Mouse (Mus musculus) midbrain, embryonic 14.5 days (tissue): ENCODE measurements at regions not wholly inside any gene's neighbourhood (a gene's known extent, or its start where the extent isn't known, plus 50 kb on each side); places are given as distances from the start of the nearest gene placed in this dataset.

Source experiments
- ATAC-seq: fragments of 200-750 bp; cut with Nextera tagmentation; 2 replicates; pipeline ENCODE4 v1.8.0; 2017; ENCODE audit warnings: moderate number of reproducible peaks, moderate library complexity; ENCODE audit not compliant: low FRiP score, low TSS enrichment
- DNase-seq: peaks from one replicate; pipeline ENCODE4 v3.0.0-alpha.2; 2015
- H3K27ac ChIP-seq: fragments of 300-500 bp; sonication (generic); replicated peaks from 2 replicates; pipeline ENCODE4 v1.5.1; 2014; ENCODE audit warnings: mild to moderate bottlenecking, low read depth, low read length, moderate library complexity
- H3K27me3 ChIP-seq: fragments of 300-500 bp; sonication (generic); 2 replicates; pipeline ENCODE4 v1.6.1; 2014; ENCODE audit warnings: low read length, control low read depth, mixed read lengths; ENCODE audit not compliant: control insufficient read depth, insufficient read depth
- H3K36me3 ChIP-seq: fragments of 300-500 bp; sonication (generic); 2 replicates; pipeline ENCODE4 v1.6.1; 2014; ENCODE audit warnings: low read length, control low read depth; ENCODE audit not compliant: control insufficient read depth, insufficient read depth
- H3K4me1 ChIP-seq: fragments of 300-500 bp; sonication (generic); 2 replicates; pipeline ENCODE4 v1.6.1; 2014; ENCODE audit warnings: mild to moderate bottlenecking, antibody characterized with exemption, low read length, control low read depth; ENCODE audit not compliant: control insufficient read depth, insufficient read depth
- H3K4me2 ChIP-seq: fragments of 300-500 bp; sonication (generic); 2 replicates; pipeline ENCODE4 v1.6.1; 2014; ENCODE audit warnings: mild to moderate bottlenecking, low read length, moderate library complexity
- H3K4me3 ChIP-seq: fragments of 300-500 bp; sonication (generic); replicated peaks from 2 replicates; pipeline ENCODE4 v1.5.1; 2014; ENCODE audit warnings: low read depth, low read length
- H3K9ac ChIP-seq: fragments of 300-500 bp; sonication (generic); replicated peaks from 2 replicates; pipeline ENCODE4 v1.6.1; 2014; ENCODE audit warnings: mild to moderate bottlenecking, low read length, moderate library complexity
- H3K9me3 ChIP-seq: fragments of 300-500 bp; sonication (generic); 2 replicates; pipeline ENCODE4 v1.6.1; 2016; ENCODE audit warnings: low read length, control low read depth, mixed read lengths; ENCODE audit not compliant: control insufficient read depth
- WGBS: fragments of 180-500 bp; shearing (Covaris S2); extraction: QIAGEN DNeasy Blood & Tissue Kit; methylation state at CpG from one replicate; pipeline ENCODE4 v1.1.7; 2014; 5-methylcytosine and 5-hydroxymethylcytosine counted together

DNA sequence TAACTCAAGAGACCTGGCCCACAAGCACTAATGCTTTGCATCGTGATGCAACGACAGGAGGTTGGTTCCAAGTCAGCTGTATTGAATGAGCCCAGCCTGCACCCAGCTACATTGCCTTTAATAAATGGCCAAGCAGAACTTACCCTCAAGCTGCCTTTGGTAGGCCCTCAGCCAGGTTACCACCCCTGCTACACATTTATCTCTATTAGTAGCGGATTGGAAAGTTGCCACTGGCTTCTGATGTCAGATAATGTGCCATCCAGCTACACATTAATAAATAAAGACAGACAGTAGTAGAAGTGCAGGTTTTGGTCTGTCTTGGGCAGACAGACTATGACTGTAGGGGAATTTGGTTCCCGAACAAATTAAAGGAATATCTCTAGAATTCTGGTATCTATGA lies 82.0 kb upstream of the 4930583I09Rik start:
- 85% methylated on average over 4 of the region's 4 CpGs for WGBS
- no peak for ATAC-seq

DNA sequence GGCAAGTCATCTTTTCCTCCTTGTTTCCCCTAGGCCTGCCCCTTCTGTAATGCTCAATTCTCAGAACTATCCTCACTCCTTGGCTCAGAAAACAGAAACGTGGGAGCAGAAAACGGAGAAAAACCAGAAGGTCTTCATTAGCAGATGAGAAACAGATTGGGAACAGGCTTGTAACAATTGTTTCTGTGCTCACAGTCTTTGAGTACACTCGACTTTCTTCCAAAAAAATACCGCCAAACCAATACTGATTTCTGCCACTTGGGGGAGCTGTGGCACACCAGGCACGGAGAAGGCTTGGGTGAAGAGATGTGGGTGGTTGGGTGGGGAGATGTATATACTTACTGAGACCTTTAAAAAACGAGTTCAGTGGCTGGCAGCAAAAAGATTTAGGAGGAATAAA lies 80.8 kb upstream of the 4930583I09Rik start:
- Histone ChIP-seq H3K4me3 (no peak overlapping the region), H3K27ac (no peak overlapping the region), H3K27me3 (no peaks in the 10 kb centered on the region), H3K9me3 (no peaks in the 10 kb centered on the region), H3K36me3 (no peaks in the 10 kb centered on the region), H3K4me1 (peaks cover 15% of the 10 kb centered on the region; the same call in 1 of the 2 replicates), H3K4me2 (no peak overlapping the region), H3K9ac (no peak overlapping the region)
- ATAC-seq (no peak), DNase-seq (no peak)
- WGBS: 82% methylated on average over 6 of the region's 6 CpGs

More for the DNA sequence above, 82.0 kb upstream of the 4930583I09Rik start:
- no peak overlapping the region for H3K4me2 ChIP-seq
- H3K27me3 ChIP-seq: no peaks in the 10 kb centered on the region
- peaks cover 15% of the 10 kb centered on the region; the same call in 1 of the 2 replicates for H3K4me1 ChIP-seq
- no peak overlapping the region for H3K9ac ChIP-seq
- H3K9me3 ChIP-seq: no peaks in the 10 kb centered on the region
- no peak overlapping the region for H3K27ac ChIP-seq
- H3K4me3 ChIP-seq: no peak overlapping the region
- DNase-seq: no peak
- H3K36me3 ChIP-seq: no peaks in the 10 kb centered on the region

DNA sequence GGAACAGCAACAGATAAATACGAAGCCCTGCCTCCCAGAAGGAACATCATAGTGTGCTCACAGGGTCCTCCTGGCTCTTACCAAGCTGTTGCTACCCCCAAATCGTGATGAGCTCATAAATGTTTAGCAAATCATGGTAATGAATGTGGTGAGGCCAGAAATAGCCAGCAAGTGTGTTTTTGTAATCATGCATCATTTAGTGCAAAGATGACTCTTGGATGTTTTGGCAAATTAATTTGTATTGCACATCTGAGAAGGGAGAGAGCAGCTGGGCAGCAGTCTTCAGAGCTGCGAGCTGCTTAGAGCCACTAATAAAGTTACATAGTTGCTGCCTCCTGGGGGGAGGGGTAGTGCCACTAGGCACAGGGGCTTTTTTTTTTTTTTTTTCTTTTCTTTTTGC lies 79.8 kb upstream of the 4930583I09Rik start:
- H3K9me3 ChIP-seq: no peaks in the 10 kb centered on the region
- no peaks in the 10 kb centered on the region for H3K36me3 ChIP-seq
- no peak for ATAC-seq
- no peak overlapping the region for H3K9ac ChIP-seq
- H3K4me2 ChIP-seq: no peak overlapping the region
- H3K27me3 ChIP-seq: no peaks in the 10 kb centered on the region
- WGBS: 14% methylated on average over 3 of the region's 3 CpGs
- peaks cover 15% of the 10 kb centered on the region; the same call in 1 of the 2 replicates for H3K4me1 ChIP-seq
- no peak overlapping the region for H3K27ac ChIP-seq
- no peak overlapping the region for H3K4me3 ChIP-seq
- peak; percentile 46 for DNase-seq

DNA sequence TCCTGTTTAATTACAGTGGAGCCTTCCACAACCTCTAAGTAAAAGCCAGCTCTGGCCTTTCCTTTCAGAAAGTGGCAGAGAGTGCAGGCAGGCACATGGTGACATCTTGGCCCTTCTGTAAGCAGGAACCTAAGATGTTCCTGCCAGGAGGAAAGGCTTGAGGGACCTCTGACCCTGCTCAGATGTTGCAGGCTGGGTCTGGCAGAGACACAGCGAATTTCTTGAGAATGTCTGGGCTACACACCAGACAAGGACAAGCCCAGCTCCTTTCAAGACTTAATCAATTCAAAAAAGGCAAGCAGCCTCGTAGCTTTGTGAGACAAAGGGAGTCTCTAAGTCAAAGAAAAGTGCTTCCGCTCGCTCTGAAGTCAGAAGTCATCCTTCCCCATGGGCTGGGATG lies 79.2 kb upstream of the 4930583I09Rik start:
- 6% methylated on average over 4 of the region's 4 CpGs for WGBS
- H3K27ac ChIP-seq: no peak overlapping the region
- no peak for ATAC-seq

DNA sequence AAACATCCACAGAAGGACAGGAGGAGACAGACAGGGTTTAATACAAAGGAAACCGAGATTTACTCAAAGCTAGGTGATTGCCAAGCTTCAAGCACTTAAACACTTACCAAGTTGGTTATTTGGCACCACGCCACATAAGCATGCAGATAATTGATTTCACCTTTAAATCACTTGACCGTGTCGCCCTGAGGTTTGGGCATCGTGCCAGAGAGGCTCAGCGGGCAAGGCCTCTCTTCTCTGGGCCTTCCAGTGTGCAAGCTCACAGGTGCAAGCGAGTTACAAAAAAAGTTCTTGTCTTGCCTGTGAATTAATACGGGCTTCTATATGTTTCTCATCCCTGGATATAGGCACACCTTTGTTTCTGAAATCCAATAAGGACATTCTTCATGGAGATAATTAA lies 78.4 kb upstream of the 4930583I09Rik start:
- DNase-seq (peak; percentile 68), ATAC-seq (no peak; the same call in 1 of the 2 replicates)
- Histone ChIP-seq H3K36me3 (no peaks in the 10 kb centered on the region), H3K27me3 (no peaks in the 10 kb centered on the region), H3K9me3 (no peaks in the 10 kb centered on the region), H3K4me1 (peaks cover 15% of the 10 kb centered on the region; the same call in 1 of the 2 replicates), H3K27ac (no peak overlapping the region), H3K9ac (no peak overlapping the region), H3K4me3 (no peak overlapping the region), H3K4me2 (no peak overlapping the region)
- WGBS: 35% methylated on average over 8 of the region's 8 CpGs

More for the DNA sequence above, 79.2 kb upstream of the 4930583I09Rik start:
- peak; percentile 40 for DNase-seq
- Histone ChIP-seq H3K27me3 (no peaks in the 10 kb centered on the region), H3K4me3 (no peak overlapping the region), H3K9me3 (no peaks in the 10 kb centered on the region), H3K4me1 (peaks cover 15% of the 10 kb centered on the region; the same call in 1 of the 2 replicates), H3K4me2 (no peak overlapping the region), H3K9ac (no peak overlapping the region), H3K36me3 (no peaks in the 10 kb centered on the region)

DNA sequence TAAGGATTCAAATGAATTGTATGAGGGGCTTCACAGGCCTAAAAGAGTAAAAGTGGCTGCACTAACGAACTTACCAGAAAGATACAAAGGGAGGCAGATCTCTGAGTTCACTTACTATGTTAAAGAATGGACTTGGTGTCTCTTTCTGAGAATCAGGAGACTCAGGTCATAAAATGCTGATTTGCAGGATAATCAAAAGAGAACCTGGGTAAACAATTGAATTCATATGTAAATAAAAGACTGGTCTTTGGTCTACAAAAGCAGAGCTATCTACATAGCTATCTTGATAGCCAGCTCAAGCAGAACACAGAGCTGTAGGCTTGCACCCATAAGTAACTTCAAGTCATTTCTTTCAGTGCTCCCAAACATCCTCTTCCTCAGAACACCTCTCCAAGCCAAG lies 72.8 kb upstream of the 4930583I09Rik start:
- no peak overlapping the region for H3K4me2 ChIP-seq
- DNase-seq (no peak), ATAC-seq (no peak)
- H3K27ac ChIP-seq: no peak overlapping the region
- H3K9ac ChIP-seq: no peak overlapping the region
- H3K4me3 ChIP-seq: no peak overlapping the region
- H3K4me1 ChIP-seq: no peaks in the 10 kb centered on the region
- H3K27me3 ChIP-seq: no peaks in the 10 kb centered on the region
- WGBS: 89% methylated on average over 1 of the region's 1 CpGs
- no peaks in the 10 kb centered on the region for H3K9me3 ChIP-seq
- H3K36me3 ChIP-seq: no peaks in the 10 kb centered on the region

DNA sequence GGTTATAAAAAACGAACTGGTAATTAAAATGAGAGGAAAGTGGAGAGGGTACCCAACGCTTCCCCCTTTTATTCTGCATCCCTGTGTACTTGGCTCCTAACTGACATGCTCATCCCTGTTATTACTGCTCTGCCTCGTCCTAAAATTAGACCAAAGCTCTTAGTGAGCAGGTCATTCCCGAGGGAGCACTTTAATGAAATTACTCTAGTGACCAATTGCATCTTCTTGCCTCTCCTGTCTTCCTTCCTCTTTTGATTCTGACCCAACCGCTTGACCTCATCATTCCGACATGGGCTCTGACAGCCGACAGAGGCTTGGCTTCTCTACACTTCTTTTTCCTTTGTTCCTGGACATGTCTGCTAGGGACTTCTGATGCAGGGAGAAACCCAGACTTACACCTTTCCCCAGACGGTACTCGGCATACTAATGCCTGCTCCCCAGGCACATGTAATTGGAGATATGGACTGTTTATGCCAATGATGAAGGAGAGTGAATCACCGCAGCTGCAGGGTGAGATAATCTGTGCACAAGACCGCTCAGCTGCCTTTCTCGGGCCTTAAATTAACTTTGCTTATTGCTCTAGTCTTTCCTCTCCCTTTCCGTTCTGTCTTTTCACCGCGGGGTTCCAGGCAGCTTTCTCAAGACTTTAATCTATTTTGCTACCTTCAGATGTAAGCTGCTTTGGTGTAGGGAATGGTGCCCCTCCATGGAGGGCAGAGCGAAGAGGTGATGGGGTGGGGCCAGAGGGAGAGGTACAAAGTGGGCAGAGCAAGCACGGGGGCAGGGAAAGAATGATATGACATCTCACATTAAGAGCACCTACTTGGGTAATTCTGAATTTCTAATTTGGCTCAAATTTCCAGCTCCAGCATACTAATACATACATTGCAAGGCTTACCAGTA lies 66.1 kb upstream of the 4930583I09Rik start:
- no peak overlapping the region for H3K9ac ChIP-seq
- ATAC-seq: 0 out of 2 replicates have a peak, but pooled peaks have one; percentile 17

DNA sequence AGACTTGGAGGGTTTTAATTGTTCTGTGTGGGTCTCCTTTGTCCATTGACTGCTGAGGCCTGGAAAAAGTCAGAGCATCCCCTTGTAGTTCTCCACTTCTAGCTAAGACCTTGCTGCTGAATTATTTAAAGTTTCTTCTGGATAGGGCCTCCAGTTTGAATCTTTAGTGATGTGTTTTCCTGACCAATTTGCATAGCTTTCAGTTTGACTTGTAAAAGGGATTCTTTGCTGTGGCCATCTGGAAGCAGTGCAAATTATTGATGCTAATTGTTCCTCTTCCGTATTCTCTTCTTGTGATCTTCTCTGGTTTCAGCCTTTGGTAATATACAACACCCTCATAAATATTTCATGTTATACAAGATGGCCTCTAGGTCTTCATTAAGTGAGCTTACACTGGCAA lies 61.6 kb upstream of the 4930583I09Rik start:
- ATAC-seq (no peak; the same call in 1 of the 2 replicates), DNase-seq (peak; percentile 46)
- H3K4me2 ChIP-seq: no peak overlapping the region
- H3K27ac ChIP-seq: no peak overlapping the region
- 12% methylated on average over 1 of the region's 1 CpGs for WGBS
- H3K36me3 ChIP-seq: no peaks in the 10 kb centered on the region
- H3K4me1 ChIP-seq: peaks cover 9% of the 10 kb centered on the region; the same call in 1 of the 2 replicates
- H3K4me3 ChIP-seq: no peak overlapping the region
- H3K9ac ChIP-seq: no peak overlapping the region
- H3K9me3 ChIP-seq: no peaks in the 10 kb centered on the region
- no peaks in the 10 kb centered on the region for H3K27me3 ChIP-seq

More for the DNA sequence above, 66.1 kb upstream of the 4930583I09Rik start:
- DNase-seq: peak; percentile 62
- Histone ChIP-seq H3K9me3 (no peaks in the 10 kb centered on the region), H3K27me3 (no peaks in the 10 kb centered on the region), H3K36me3 (no peaks in the 10 kb centered on the region), H3K27ac (peak overlapping the region; percentile 71), H3K4me3 (no peak overlapping the region), H3K4me2 (no peak overlapping the region), H3K4me1 (peaks cover 16% of the 10 kb centered on the region; the same call in 1 of the 2 replicates)
- WGBS: 44% methylated on average over 17 of the region's 17 CpGs

DNA sequence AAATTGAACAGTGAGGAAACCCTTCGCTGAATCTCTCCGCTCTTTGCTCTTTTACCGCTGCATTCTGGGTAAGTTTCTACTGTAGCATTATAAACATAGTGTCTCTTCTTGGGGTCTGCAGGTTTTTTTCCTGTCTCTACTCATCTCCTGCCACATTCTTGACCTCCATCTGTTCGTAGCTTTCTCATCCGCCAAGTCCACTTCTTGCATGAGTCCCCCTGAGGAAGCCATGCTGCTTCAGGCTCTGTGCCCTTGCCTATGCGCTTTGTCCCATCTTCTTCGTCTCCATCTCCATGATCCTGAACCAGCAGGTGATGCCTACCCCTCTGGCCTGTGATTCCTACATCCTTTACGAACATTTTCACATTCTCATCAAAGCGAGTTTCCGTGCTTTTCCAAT lies 60.0 kb upstream of the 4930583I09Rik start:
- DNase-seq (no peak), ATAC-seq (no peak)
- Histone ChIP-seq H3K27ac (no peak overlapping the region), H3K9ac (no peak overlapping the region), H3K9me3 (no peaks in the 10 kb centered on the region), H3K27me3 (no peaks in the 10 kb centered on the region), H3K4me1 (no peaks in the 10 kb centered on the region), H3K4me2 (no peak overlapping the region), H3K36me3 (no peaks in the 10 kb centered on the region), H3K4me3 (no peak overlapping the region)
- WGBS: 96% methylated on average over 10 of the region's 10 CpGs
